Mouse (Mus musculus): ENCODE measurements at regions not wholly inside any gene's neighbourhood (a gene's known extent, or its start where the extent isn't known, plus 50 kb on each side); places are given as distances from the start of the nearest gene placed in this dataset.

- DNase-seq = no peak
Observed at GRCm38 (mm10) chr16:47754671-47755070, 528.9 kb upstream of the Dppa4 start.

GRCm38 (mm10) chr16:47758296-47758695 lies 525.2 kb upstream of the Dppa4 start:
- peak; percentile 36 for DNase-seq

DNA sequence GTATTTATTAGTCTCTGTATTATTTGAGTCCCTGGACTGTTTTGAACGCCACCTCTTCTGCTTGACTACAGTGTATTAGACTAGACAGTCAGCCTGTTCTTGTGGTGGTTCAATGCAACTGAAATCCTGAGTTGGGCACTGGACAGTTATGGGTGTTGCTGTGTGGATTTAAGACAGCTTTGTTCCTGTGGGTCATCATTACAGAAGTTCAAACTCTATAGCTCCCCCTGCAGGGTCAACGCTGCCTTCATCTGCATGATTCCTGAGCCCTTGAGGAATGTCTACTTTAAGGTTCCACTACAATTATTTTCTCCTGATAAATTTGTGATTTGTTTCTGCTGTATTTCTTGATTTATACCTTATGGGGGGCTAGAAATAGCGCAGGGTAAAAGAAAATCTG lies 517.8 kb upstream of the Dppa4 start:
- DNase-seq = peak; percentile 15

GRCm38 (mm10) chr16:47788515-47788914 lies 495.0 kb upstream of the Dppa4 start:
- DNase-seq = no peak

DNA sequence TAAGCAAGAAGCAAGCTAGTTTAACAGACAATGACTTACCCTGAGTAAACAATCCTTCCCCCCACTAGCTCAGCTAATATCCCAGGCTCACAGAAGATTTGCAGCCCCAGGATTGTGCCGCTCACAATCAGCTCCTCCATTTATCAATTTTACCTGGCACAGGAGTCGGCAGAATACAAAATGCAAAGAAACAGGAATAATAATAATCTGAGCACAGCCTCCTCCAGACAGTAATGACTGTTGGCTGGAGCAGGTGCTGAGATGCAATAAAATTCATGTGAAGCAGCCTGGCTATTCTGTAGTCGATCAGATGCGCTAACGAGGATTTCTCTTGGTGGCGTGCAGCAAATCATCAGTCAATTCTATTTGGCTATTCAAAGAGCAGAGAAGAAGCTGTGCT lies 492.9 kb upstream of the Dppa4 start:
- DNase-seq = no peak

DNA sequence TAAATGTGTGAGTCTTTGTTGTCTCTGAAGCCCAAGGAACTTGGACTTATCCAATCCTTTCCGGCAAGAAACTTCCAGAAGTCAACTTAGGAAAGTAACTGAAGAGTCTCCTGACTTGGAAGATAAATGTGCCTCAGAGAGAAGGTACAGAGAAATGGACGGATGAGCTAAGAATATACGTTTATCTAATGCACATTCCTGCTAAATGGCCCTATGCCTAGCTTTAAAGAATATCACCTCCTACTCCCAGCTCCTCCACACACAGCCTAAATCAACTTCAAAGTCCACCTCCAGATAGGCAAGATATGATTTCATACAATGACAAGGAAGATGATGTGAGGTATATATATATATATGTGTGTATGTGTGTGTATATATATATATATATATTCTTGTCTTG lies 492.1 kb upstream of the Dppa4 start:
- no peak for DNase-seq

- peak; percentile 78 for DNase-seq
Observed at GRCm38 (mm10) chr16:47798838-47799237, 484.7 kb upstream of the Dppa4 start.

DNA sequence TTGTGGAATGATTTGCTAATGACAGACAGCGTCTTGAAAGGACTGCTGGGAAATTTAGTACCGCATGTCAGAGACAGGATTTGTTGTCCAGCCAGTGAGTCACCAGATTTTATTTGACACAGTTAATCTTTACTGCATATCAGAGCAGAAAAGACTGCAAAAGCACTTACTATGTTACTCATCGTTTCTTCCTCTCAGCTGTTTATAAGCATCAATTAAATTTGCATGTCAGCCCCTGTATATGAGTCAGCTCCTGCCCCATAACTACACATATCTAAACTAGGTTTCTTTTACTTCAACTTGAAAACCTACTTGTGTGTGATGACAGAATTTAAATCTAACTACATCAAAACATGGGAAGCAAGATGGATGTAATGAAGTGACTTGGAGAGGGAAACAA lies 440.4 kb upstream of the Dppa4 start:
- DNase-seq = no peak

DNA sequence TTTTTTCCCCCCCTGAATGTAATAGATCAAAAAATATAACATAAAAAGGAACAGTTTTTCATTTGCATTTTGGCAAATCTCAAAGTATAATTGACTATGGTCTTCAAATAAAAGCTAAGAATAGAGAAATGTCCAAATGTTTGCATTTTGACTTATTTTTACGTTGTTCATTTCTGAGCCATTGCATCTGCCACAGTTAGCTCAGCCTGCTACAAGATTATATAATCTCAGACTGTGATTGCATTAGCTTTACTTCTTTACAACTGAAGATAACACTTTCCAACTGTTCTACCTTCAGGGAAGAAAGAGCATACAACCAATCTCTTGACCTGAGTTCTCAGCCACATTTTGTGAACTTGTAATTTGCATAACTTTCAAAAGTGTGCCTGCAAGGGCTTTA lies 431.9 kb upstream of the Dppa4 start:
- no peak for DNase-seq

DNA sequence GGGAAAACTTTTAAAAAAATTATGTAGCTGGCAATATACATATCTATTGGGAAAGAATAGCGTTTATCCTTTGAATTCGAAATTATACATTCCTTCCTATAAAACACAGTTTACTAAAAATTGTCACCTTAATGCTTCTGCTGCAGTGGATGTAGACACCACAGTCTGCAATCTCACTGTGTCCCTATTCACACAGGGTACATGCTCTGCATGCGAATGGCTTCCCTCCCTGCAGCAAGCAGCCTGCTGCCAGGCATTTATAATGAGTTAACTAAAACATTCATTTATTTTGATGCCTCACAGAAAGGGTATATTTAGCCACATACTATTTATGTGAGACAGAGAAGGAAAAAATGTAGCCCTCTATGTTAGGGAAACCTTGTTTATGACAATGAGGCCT lies 423.7 kb upstream of the Dppa4 start:
- DNase-seq = no peak

DNA sequence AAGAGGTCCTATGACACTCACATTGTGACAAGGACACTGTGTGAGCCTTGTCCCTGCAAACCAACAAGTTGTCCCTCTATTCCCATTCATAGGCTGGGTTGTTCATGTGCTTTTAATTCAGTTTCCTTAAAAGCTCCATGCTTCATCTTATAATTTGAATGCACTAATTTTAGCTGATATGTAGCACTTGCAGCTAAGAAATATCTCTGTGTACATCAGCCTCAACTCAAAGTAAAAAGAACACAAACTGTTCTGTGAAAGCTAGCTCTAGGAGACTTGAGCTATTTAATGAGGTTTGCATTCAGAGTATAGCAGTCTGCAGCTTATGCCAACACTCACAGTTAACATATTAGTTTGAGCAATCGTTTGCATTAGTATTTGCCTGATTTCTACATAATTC lies 408.3 kb upstream of the Dppa4 start:
- no peak for DNase-seq

DNA sequence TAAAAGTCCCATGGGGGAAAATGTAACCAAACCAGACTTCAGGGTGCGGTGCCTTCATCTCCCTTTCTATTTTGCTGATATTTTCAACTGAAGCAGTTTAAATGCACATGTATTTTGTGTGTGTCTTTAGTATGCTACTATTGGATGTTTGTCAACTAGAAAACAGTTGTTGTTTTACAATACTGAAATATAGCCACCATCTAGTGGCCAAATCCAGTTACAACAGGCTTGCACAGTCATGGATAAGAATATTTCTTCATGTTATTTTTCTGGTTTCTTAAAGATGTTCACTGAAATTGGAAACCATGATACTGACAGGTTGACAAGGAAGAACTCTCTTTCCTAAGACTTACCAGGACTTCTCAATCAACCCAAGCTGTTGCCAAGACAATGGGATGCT lies 400.1 kb upstream of the Dppa4 start:
- peak; percentile 6 for DNase-seq

DNA sequence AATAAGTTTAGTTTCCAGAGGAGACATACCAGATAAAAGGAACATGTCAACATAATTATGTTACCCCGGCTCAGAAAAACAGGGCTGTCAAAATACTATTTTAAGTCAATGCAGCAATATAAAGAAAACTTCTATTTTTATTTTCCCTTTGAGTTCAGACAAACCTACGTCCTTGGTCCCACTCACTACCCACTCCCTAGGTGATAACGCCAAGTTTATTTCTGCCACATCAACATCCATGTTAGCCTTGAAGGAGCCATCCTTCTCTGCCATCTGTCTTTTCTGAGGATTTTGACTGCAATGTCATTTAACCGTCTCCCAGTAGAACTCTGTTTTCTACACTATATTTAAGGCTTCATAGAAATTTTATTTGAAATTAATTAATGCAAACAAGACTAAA lies 396.5 kb upstream of the Dppa4 start:
- no peak for DNase-seq

GRCm38 (mm10) chr16:47900785-47901184 lies 382.7 kb upstream of the Dppa4 start:
- no peak for DNase-seq

DNA sequence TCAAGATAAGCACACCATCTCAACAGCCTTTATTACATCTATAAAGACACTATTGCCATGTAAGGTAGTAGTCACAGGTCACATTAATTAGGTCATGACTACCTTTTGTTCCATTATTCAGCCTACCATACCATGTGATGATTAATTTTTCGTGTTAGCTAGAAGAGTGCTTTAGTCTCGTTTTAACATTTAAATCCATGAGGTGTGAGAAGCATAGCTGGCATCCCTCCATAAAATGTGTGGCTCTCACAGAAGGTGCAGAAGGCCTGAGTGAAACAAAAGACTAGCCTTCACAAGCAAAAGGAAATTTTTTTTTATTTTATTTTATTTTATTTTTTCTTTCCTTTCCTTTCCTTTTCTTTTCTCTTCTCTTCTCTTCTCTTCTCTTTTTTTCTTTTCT lies 345.5 kb upstream of the Dppa4 start:
- peak; percentile 10 for DNase-seq

Data from cerebellum, adult 9-10 months (tissue).